Mouse (Mus musculus): Measurements from ENCODE around the gene Actn3. TPM values are rescaled to one million over a fixed set of nuclear protein-coding genes. Genes with fewer than 3 reads are reported as not detected.

Actn3 gene
- not detected for total RNA-seq (2023)

GRCm38 (mm10) chr19:4877785-4878184, at the start of gene Actn3:
Actn3 (minus strand) TSS chr19:4877909.

GRCm38 (mm10) chr19:4905979-4906794, 28.5 kb upstream of the Actn3 start, which contains the start of gene Bbs1:
Bbs1 (minus strand) TSS chr19:4906628.

GRCm38 (mm10) chr19:4878405-4879323, 955 bp upstream of the Actn3 start, which contains the start of gene Zdhhc24:
Zdhhc24 (plus strand) TSS chr19:4878668.

GRCm38 (mm10) chr19:4854552-4855469, 22.9 kb downstream of the Actn3 start, which contains the start of gene Ctsf:
Ctsf (plus strand) TSS chr19:4855130.

GRCm38 (mm10) chr19:4839149-4839548, 38.6 kb downstream of the Actn3 start, which contains the start of the genes Ccs and Ccdc87:
Ccs (minus strand) TSS chr19:4839332.
Ccdc87 (plus strand) TSS chr19:4839366.

Other genes starting within 250 kb of the Actn3 start
- not detected for gene Gm960, start 179.2 kb downstream of the Actn3 start, total RNA-seq (2023)
- under 1 TPM; 0.05 to 0.55 TPM for gene Sptbn2, start 166.7 kb downstream of the Actn3 start, total RNA-seq (2023)
- 10 to 100 TPM in 1 of 2 experiments, 1 to 10 TPM in 1; 9.8 to 10.5 TPM for gene Rbm4b, start 121.4 kb downstream of the Actn3 start, total RNA-seq (2023)
- 10 to 100 TPM; 53.6 to 54.3 TPM for gene Rbm4, start 84.0 kb downstream of the Actn3 start, total RNA-seq (2023)
- gene Gm21992, start 66.3 kb downstream of the Actn3 start, total RNA-seq (2023) = 10 to 100 TPM; 18.5 to 37.7 TPM
- 10 to 100 TPM; 43.4 to 61.4 TPM for gene Rbm14, start 66.3 kb downstream of the Actn3 start, total RNA-seq (2023)
- gene Ccs, start 38.6 kb downstream of the Actn3 start, total RNA-seq (2023) = 10 to 100 TPM; 30.3 to 37.9 TPM
- gene Ccdc87, start 38.5 kb downstream of the Actn3 start, total RNA-seq (2023) = not detected
- 10 to 100 TPM; 15.4 to 24.4 TPM for gene Ctsf, start 22.8 kb downstream of the Actn3 start, total RNA-seq (2023)
- 1 to 10 TPM; 6.1 to 6.4 TPM for gene Zdhhc24, start 759 bp upstream of the Actn3 start, total RNA-seq (2023)
- gene Bbs1, start 28.7 kb upstream of the Actn3 start, total RNA-seq (2023) = 1 to 10 TPM in 1 of 2 experiments, under 1 TPM in 1; 0.52 to 1.1 TPM
- gene Dpp3, start 50.4 kb upstream of the Actn3 start, total RNA-seq (2023) = 10 to 100 TPM; 65.0 to 67.8 TPM
- 1 to 10 TPM; 1.3 to 1.9 TPM for gene Peli3, start 65.2 kb upstream of the Actn3 start, total RNA-seq (2023)
- gene Mrpl11, start 84.2 kb upstream of the Actn3 start, total RNA-seq (2023) = 10 to 100 TPM; 17.5 to 20.4 TPM
- not detected for gene Npas4, start 112.4 kb upstream of the Actn3 start, total RNA-seq (2023)
- gene Slc29a2, start 146.0 kb upstream of the Actn3 start, total RNA-seq (2023) = 1 to 10 TPM; 3.9 to 6.4 TPM
- 10 to 100 TPM in 1 of 2 experiments, 1 to 10 TPM in 1; 9.0 to 12.8 TPM for gene B4gat1, start 160.9 kb upstream of the Actn3 start, total RNA-seq (2023)
- gene AC124502.3, start 161.0 kb upstream of the Actn3 start, total RNA-seq (2023) = 1 to 10 TPM in 1 of 2 experiments, under 1 TPM in 1; 0.46 to 2.7 TPM
- gene Brms1, start 163.4 kb upstream of the Actn3 start, total RNA-seq (2023) = 10 to 100 TPM; 55.4 to 63.3 TPM
- 1 to 10 TPM; 2.5 to 2.6 TPM for gene Rin1, start 172.6 kb upstream of the Actn3 start, total RNA-seq (2023)
- under 1 TPM in 1 of 2 experiments, not detected in 1; 0.46 TPM for gene Cd248, start 190.2 kb upstream of the Actn3 start, total RNA-seq (2023)
- gene Tmem151a, start 207.6 kb upstream of the Actn3 start, total RNA-seq (2023) = 1 to 10 TPM in 1 of 2 experiments, under 1 TPM in 1; 0.89 to 3.0 TPM
- gene Yif1a, start 210.6 kb upstream of the Actn3 start, total RNA-seq (2023) = 10 to 100 TPM; 24.5 to 29.6 TPM
- gene Cnih2, start 220.6 kb upstream of the Actn3 start, total RNA-seq (2023) = under 1 TPM; 0.60 to 0.79 TPM
- gene Rab1b, start 229.2 kb upstream of the Actn3 start, total RNA-seq (2023) = 100 to 1,000 TPM; 138 to 140 TPM
- gene Klc2, start 240.7 kb upstream of the Actn3 start, total RNA-seq (2023) = 10 to 100 TPM; 18.8 to 23.2 TPM